Mouse (Mus musculus) regulatory T cell (primary cell): ENCODE results near the gene Gramd1b.

ENCODE experiments used
- in situ Hi-C: fragments of 300-600 bp; cut with MboI, MseI; formaldehyde crosslinking; loops from one replicate; pipeline ENCODE4 v1.15.1; 2025; ENCODE audit warnings: high pct_unique_total_duplicates

Gramd1b gene

DNA sequence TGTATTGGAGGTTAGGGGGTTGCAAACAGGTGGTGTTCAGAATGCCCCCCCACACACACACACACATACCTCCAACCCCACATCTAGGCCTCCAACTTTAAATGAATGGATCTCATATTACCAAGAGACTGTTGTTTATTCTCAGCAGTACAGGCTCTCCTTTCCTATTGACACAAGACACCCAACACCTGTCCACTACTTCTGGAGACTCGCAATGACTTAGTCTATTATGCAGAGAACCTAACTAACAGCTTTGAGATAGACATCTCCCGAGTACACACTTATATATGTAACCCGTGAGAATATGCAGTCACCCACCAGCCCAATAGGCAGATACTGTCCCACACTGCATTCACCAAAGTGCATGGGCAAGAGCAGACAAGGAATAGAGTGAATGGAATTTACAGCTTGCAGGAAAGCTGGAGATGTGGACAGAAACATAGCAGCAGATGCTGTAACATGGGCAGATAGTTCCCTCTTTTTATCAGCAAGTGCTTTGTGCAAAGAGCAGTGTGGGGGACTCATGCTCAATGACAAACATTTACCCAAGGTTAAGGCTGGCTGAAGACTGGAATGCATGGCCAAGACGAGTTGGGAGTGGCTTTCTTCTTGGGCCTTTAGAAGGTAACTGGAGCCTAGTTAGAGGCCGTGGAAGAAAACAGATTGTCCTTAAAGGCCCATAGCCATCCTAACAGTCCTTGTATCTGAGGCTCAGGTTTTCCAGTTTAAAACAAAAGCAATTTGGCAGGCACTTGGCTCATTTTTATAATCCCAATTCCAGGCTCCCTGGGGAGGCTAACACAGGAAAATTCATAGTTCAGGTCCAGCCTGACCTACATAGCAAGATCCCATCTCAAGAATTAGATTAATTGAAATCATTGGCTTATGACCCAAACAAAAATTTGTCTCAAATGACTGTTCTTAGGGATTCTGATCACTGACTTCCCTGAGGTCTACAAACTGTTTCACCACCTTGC is 71.6 kb downstream of the Gramd1b start:
- in situ Hi-C loops = loop anchor here (25.0 kb wide), 1 partner anchor 703 kb away; the partner anchor contains the start of gene Ubash3b

DNA sequence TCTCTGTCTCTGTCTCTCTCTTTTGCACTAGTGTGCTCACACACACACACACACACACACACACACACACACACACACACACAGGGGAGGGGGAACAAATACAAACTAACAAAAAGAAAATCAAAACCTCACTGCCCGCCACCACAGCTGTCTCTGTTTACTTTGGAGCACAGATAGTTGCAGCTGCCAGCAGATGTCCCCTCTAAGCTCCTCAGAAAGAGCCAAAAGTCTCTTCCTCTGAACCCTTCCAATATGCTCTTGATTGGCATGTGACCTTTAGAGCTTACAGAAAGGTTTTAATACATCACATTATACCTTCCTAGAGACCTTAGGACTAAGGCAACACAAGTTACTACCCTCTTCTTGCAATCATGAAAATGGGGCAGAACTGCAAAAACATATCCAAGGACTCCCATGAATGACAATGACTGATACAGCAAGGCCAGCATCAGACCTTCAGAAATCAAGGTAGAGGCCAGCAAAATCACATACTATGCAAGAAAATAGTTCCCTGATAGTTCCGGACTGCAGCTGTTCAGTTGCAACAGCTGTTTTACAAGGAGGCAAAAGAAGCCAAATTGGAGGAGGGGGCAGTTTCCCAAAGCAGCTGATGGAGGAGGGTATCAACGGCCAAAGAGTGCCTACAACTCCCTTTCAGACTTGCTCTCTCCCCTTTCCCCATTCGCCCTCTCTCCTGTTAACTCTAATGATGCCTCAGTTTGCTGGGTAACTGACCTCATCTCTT is 72.5 kb downstream of the Gramd1b start:
- in situ Hi-C loops = loop anchor here (25.0 kb wide), 1 partner anchor 704 kb away; the partner anchor contains the start of gene Ubash3b

DNA sequence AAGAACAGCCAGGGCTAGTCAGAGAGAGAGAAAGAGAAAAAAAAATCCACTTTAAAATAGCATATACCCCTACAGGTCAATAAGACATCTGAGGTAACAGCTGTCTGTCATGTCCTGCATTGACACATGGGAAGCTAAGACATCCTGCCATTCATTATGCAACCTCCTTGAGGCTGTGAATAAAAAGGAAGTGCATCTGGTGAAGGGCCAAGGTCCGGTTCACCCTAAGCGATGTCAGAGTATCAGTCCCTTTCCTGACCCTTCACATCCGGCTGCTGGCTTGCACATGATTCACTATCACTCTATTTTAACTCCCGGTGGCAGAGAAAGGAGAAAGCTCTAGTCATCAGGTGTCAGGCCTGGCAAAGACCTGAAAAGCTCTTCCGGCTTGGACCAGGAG is 73.7 kb downstream of the Gramd1b start:
- in situ Hi-C loops = loop anchor here (25.0 kb wide), 1 partner anchor 705 kb away; the partner anchor contains the start of gene Ubash3b

DNA sequence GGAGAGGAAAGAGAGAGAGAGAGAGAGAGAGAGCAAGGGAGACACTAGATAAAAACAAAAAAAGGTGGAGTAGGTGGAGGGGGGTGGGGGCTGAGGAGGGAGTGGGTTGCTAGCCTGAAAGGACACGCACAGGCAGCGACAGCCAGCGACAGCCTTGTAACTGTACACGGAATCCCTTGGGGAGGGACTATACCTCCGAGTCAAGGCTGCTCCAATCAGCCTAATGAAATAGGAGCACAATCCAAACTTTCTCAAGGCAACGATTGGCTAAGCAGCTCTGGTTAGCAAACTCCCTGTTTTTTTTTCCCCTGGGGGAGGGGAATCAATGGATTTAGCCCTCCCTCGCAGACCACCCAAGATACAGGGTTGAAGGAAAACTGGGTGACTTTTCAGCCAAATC is 75.0 kb downstream of the Gramd1b start:
- in situ Hi-C loops = loop anchor here (25.0 kb wide), 1 partner anchor 706 kb away; the partner anchor contains the start of gene Ubash3b

DNA sequence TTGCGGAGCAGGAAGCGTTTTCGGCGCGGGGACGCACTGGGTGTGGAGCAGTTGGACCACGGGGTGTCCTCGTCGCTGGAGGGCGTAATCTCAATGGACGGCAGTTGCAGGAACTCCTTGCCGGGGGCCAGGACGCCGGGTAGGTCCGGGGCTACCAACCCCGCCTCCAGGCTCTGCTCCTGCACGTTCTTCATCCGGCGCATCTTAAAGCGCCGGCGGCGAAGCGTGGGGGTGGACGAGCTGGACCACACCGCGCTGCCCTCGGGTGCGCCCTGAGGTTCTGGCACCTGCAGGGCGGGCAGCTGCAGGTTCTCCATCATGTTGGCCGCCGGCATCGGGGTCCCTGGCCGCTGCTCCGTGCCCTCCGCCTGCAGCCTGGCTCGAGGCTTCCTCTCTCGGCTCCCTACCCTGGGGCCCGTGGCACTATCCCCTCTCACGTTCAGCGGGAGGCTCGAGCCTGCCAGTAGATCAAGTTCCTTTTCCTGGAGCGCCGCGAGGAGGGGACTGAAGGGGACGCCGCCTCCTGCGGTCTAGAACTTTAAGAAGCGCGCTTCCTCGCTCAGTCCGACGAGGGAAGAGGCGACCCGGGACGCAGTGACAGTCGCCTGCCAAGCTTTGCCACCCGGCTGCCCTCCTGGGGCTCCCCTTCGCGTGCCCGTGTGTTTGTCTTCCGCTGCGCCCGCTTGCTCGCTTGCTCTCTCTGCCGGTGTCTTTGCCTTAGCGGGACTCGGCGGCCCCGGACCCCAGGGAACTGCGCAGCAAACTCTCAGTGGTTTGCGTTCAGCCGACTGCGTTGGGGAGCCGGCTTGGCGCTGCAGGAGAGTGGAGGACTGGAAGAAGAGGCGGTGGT is 75.6 kb downstream of the Gramd1b start:
- in situ Hi-C loops = loop anchor here (25.0 kb wide), 1 partner anchor 707 kb away; the partner anchor contains the start of gene Ubash3b

DNA sequence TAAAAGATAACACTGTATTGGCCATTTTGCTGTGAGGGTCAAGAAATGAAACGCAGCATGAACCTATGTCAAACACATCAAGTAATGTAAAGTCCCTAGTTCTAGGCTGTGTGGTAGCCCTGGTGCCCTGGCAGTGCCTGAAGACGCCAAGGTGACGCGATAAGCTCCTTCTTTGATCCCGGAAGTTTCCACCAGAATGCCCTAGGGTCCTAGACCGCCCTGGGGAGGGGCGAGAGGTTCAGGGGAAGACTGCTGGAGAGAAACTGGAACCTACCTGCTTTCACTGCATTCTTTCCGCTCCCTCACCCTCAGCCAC is 76.2 kb downstream of the Gramd1b start:
- in situ Hi-C loops = loop anchor here (25.0 kb wide), 1 partner anchor 707 kb away; the partner anchor contains the start of gene Ubash3b

DNA sequence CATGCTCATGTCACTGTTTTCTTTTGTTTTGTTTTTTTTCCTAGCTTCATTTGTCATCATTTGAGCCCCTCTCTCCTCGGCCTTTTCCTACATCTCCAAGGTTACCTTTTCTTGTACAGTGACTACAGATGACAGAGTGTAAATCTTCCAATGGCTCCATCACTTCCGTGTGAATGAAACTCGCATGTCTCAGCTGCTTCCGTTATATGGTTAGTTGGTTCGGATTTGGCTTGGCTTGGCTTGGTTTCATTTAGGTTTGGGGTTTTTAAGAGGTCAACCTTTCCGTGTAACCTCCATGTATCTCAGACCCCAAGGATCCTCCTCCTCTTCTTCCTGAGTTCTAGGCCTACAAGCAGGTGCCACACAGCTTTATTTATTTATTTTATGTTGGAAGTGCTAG is 77.3 kb downstream of the Gramd1b start:
- in situ Hi-C loops = loop anchor here (5.0 to 25.0 kb wide), 2 partner anchors 37 to 708 kb away; partner anchors contain the start of gene Ubash3b

DNA sequence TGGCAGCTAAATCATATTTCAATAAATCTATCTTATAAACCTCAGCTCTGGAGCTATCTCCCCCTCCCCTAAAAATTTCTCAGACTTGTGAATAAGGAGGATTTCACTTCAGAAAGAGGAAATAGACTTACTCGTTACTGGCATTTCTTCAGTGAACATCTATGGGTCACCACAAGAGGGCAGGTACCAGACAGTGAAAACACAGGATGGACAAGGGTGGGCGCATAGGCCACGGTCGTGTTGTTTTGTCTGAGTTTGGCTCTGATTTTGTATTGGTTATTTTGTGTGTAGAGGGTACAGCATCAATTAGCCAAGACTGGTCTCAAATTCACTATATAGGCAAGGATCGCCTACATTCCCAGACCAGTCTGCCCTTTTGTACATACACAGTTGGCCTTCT is 79.0 kb downstream of the Gramd1b start:
- in situ Hi-C loops = loop anchor here (5.0 to 25.0 kb wide), 2 partner anchors 35 to 710 kb away; partner anchors contain the start of gene Ubash3b

DNA sequence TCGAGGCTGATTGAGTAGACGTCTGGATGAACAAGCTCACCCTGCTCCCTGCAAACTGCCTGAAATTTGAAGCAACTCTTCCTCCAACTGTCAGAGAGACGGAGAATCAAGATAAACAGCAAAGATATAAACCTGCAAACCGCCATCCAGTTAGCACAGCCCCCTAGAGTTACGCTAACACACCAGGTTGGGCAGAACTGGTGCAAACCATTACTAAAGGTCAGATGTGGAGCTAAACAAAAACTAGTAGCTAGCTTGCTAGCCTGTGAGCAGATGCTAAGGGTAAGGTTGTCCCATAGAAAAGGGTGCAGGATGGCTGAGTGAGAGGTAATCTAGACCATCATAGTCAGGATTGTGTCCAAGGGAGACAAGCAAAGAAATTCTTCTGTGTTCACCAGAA is 80.4 kb downstream of the Gramd1b start:
- in situ Hi-C loops = loop anchor here (5.0 to 25.0 kb wide), 2 partner anchors 33 to 712 kb away; partner anchors contain the start of gene Ubash3b

DNA sequence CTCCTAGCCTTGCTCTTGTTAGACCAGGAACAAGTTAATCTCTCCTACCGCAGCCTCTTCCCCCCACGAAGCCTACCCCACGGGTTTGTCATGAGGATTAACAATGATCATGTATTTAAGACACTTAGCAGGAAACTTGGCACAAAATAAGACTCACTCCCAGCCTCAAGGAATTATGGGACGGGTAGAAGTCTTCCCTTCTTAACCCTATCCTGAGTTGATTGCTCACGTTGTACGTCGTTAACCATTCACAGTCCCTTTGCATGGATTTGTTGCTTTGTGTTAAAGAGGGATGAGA is 80.8 kb downstream of the Gramd1b start:
- in situ Hi-C loops = loop anchor here (5.0 to 25.0 kb wide), 2 partner anchors 33 to 712 kb away; partner anchors contain the start of gene Ubash3b

DNA sequence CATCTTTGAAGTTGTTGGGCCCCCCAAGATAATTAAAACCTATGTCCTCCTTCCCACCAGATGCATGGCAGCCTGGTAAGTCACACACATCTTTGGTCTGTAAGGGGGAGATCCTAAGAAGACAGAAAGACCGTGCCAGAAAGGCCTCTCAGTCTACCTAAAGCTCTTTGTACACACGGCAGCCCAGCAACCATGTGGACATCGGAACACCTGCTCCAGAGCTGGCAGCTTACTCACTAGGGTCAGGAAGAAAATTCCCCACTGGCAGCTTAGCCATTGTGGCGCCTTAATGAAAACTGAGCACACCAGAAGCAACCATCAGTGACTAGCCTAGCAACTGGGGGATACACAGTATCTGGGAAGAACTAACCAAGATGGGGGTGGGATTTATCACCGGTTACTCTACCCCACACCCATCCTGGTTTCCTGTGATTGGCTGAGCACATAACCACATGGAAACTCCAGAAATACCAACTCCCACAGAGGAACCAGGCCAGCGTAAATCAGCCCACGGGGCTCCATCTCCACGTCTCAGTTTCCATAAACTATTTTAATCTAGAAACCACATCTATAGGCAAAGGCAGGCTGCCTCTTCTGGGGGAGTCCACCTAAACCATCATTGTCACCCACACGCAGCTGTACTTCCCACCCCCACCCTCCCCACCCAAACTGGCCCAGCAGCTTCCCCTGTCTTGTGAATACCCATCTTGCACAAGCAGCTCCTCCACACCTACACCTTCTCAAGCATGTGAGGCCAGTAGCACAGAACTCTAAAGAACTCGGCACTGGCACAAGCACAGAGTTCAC is 81.4 kb downstream of the Gramd1b start:
- in situ Hi-C loops = loop anchor here (5.0 to 25.0 kb wide), 2 partner anchors 33 to 712 kb away; partner anchors contain the start of gene Ubash3b

DNA sequence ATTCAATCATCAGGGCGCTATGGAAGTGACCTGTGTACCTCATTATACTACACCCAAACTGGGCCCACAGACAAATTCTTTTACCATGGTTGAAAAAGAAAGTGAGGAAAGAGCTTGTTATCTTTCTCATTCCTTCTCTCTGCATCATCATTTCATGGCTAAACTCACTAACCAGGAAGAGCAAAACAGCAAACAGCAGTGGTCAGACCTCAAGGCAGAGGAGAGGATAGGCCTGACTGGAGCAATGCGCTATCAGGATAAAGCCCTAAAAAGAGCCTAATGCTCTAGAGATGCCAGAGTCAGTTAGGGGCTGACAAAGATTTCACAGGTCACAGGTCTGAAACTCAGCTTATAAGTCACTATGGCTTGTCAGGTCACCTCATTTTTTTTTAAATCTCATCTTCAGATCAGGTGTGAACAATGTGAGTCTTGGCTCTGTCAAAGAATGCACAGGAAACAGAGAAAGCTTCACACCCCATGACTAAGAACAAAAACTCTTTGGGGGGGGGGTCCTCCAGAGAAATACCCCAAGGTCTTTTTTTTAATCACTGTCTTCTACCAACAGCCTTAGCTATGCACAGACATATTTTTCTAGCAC is 82.4 kb downstream of the Gramd1b start:
- in situ Hi-C loops = no loop called here

DNA sequence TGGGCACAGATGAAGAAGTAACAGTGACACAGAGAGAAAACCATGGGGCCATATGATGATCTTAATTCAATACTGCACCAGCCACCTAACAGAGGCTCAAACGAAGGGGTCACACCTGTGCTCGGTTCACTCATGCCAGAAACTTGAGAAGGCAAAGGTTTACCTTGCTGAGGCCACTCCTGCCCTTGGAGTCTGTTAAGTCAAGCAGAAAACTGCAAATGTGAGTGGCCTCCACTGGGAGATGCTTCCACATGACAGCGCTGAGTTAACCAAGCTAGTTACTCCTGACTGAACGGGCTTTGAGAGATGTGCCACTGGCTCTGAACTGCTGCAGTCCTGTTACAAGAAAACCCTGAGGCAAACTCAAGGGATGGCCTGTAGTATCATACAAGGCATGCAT is 83.9 kb downstream of the Gramd1b start:
- in situ Hi-C loops = no loop called here

DNA sequence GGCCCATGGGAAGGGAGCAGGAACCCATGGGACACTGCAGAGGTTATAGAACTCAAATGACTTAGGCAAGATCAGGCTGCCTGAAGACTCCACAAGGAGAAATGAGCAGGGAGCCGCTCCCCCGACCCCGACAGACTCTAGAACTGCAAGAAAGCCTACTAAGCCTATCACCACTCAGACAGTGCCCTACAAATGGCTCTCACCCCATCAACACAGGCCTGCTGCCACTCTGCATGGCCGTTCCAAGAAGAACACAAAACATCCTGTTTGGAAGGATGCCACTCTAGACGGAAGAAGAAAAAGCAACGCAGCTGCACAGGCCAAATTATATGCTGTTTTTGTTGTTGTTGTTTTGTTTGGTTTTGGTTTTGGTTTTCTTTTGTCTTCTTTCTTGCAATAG is 86.2 kb downstream of the Gramd1b start:
- in situ Hi-C loops = no loop called here

DNA sequence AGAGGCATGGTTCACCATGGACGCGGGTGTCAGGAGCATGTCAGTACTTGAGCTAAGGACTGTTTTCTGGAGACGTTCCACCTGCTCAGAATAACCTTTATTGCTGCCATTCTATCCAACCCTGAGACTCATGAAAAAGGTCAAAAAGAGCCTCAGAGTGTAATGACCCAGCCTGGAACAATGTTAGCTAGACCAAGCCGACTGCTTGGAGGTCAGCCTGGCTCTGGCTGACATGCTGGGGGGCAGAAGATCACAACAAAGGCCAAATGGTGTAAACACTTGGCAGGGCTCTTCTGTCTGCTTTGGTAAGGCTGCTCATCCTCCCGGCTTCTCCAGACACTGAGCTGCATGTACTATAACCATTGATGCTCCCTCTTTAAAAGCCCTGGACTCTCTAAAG is 88.4 kb downstream of the Gramd1b start:
- in situ Hi-C loops = no loop called here

DNA sequence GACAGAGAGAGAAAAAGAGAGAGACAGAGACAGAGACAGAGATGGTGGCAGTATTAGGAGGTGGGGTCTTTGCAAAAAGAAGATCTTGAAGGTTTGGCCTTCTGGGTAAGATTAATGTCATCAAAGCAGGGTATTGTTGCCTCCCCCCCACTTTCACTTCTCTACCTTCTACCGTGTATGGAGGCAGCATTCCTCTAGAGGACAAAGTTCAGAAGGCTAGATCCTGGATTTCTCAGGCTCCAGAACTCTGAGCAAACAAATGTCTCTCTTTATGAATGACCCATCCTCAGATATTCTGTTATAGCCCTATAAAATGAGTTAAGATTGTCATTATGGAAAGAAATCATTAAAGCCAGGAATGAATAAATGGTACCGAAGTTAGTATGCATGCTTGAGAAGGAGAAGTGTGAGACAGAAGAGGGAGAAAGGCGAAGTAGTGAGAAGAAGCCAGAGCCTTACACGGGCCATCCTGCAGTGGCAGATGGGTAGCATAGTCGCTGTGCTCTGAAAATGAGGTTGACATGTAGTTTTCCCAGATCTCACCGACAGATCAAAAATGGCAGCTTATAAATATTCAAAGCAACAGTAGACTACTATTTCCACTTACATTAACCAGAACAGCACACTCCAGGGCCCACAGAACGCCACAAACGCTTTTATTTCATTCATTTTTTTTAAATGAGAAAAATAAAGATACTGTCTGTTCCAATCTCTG is 91.1 kb downstream of the Gramd1b start:
- in situ Hi-C loops = no loop called here

DNA sequence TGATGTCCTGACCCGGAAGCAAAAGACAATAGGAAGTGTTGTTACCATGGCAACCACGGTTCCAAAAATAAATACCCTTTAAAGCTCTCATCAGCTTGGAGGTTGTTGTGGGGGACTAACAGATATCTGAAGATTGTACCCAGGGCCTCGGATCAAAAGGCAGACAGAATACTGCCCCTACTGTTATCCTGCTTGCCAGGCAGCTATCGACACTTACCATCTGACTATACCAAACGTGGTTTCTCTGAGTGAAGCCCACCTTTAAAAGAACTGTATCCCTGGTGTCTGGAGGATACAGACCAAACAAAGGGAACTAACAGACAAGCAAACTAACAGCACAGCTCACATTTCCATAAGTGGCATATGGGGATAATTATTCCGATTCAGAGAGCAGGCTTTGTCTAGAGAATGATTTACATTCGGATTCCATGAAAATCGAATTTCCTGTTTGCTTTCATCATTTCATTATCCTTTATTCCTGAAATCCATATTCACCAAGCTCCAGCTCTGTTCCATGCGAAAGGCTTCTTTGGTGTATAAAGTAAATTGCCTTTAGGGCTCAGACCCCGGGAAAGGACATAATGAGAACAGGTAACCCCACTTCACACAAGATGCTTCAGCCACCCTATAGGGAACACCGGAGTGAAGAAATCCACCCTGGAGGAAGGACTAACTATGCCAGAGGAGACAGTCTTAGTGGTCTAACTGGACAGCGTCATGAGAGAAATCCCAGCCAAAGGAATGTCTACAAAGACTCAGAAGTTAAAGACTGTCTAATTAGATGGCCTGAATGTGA is 92.3 kb downstream of the Gramd1b start:
- in situ Hi-C loops = no loop called here

DNA sequence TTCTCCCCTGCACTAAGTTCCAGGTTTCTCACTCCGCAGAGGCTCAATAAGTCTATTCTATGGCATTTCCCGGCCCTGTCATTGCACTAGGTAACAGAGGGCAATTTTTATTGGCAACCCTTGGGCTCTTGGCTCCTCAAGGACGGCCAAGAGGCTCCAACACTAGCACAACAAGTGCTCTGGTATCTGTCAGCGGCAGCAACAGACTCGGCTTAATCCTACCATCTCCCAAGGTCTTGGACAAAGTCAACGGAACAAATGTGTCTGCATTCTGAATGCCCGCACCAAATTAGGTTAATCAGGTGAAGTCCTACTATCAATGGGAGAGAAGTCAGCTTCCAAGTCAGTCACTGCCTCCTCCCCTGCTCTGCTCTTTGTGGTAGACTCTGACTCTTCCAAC is 93.3 kb downstream of the Gramd1b start:
- in situ Hi-C loops = no loop called here
